Mouse (Mus musculus): ENCODE results near the gene Tmem237. TPM values are rescaled to one million over a fixed set of nuclear protein-coding genes. Genes with fewer than 3 reads are reported as not detected.

Tmem237 gene
- polyA plus RNA-seq, 1 experiment from 2014 or later, result 24.9 TPM

- no peaks in the 10 kb centered on the region for H3K36me3 ChIP-seq (replicated peaks; ENCODE audit: control insufficient read depth, insufficient read depth)
- H3K27ac ChIP-seq, result no peak overlapping the region
- H3K4me3 ChIP-seq (replicated peaks; ENCODE audit: low read length), result no peak overlapping the region
- no peak overlapping the region for H3K4me2 ChIP-seq (replicated peaks)
- ATAC-seq (ENCODE audit: low FRiP score), result no peak
- H3K4me1 ChIP-seq (replicated peaks; ENCODE audit: control insufficient read depth, insufficient read depth, low read length), result no peaks in the 10 kb centered on the region
- no peak overlapping the region for H3K9ac ChIP-seq
- DNase-seq (ENCODE audit: low spot score), result no peak
- no peaks in the 10 kb centered on the region for H3K27me3 ChIP-seq (ENCODE audit: control insufficient read depth, insufficient read depth, low read length)
- no peaks in the 10 kb centered on the region for H3K9me3 ChIP-seq (ENCODE audit: control insufficient read depth, low read length)
- 79% methylated on average over 7 of the region's 7 CpGs for WGBS
Measured at GRCm38 (mm10) chr1:59128879-59129278, 8.7 kb upstream of the Tmem237 start.

- 79% methylated on average over 5 of the region's 5 CpGs for WGBS
- Histone ChIP-seq H3K9me3 (ENCODE audit: control insufficient read depth, low read length) (no peaks in the 10 kb centered on the region), H3K9ac (no peak overlapping the region), H3K27me3 (ENCODE audit: control insufficient read depth, insufficient read depth, low read length) (no peaks in the 10 kb centered on the region), H3K36me3 (replicated peaks; ENCODE audit: control insufficient read depth, insufficient read depth) (no peaks in the 10 kb centered on the region), H3K4me1 (replicated peaks; ENCODE audit: control insufficient read depth, insufficient read depth, low read length) (no peaks in the 10 kb centered on the region), H3K4me2 (replicated peaks) (no peak overlapping the region), H3K4me3 (replicated peaks; ENCODE audit: low read length) (no peak overlapping the region), H3K27ac (no peak overlapping the region)
- no peak for ATAC-seq (ENCODE audit: low FRiP score)
- no peak for DNase-seq (ENCODE audit: low spot score)
Measured at GRCm38 (mm10) chr1:59125558-59125957, 5.3 kb upstream of the Tmem237 start.

GRCm38 (mm10) chr1:59110524-59110923 lies 9.7 kb downstream of the Tmem237 start:
- Histone ChIP-seq H3K9ac (no peak overlapping the region), H3K9me3 (ENCODE audit: control insufficient read depth, low read length) (no peaks in the 10 kb centered on the region), H3K36me3 (replicated peaks; ENCODE audit: control insufficient read depth, insufficient read depth) (peaks cover 90% of the 10 kb centered on the region), H3K27ac (no peak overlapping the region), H3K27me3 (ENCODE audit: control insufficient read depth, insufficient read depth, low read length) (no peaks in the 10 kb centered on the region), H3K4me1 (replicated peaks; ENCODE audit: control insufficient read depth, insufficient read depth, low read length) (no peaks in the 10 kb centered on the region), H3K4me3 (replicated peaks; ENCODE audit: low read length) (no peak overlapping the region), H3K4me2 (replicated peaks) (no peak overlapping the region)
- WGBS, result 88% methylated on average over 8 of the region's 8 CpGs
- DNase-seq (ENCODE audit: low spot score) (no peak), ATAC-seq (ENCODE audit: low FRiP score) (no peak)

- no peak overlapping the region for H3K27ac ChIP-seq
- H3K9ac ChIP-seq, result no peak overlapping the region
- H3K27me3 ChIP-seq (ENCODE audit: control insufficient read depth, insufficient read depth, low read length), result no peaks in the 10 kb centered on the region
- no peak overlapping the region for H3K4me3 ChIP-seq (replicated peaks; ENCODE audit: low read length)
- H3K9me3 ChIP-seq (ENCODE audit: control insufficient read depth, low read length), result no peaks in the 10 kb centered on the region
- H3K4me1 ChIP-seq (replicated peaks; ENCODE audit: control insufficient read depth, insufficient read depth, low read length), result no peaks in the 10 kb centered on the region
- H3K4me2 ChIP-seq (replicated peaks), result no peak overlapping the region
- WGBS, result 88% methylated on average over 6 of the region's 6 CpGs
- DNase-seq (ENCODE audit: low spot score) (no peak), ATAC-seq (ENCODE audit: low FRiP score) (no peak)
- peaks cover 58% of the 10 kb centered on the region for H3K36me3 ChIP-seq (replicated peaks; ENCODE audit: control insufficient read depth, insufficient read depth)
Measured at GRCm38 (mm10) chr1:59102071-59102470, 18.1 kb downstream of the Tmem237 start.

- no peaks in the 10 kb centered on the region for H3K9me3 ChIP-seq (ENCODE audit: control insufficient read depth, low read length)
- no peak overlapping the region for H3K9ac ChIP-seq
- H3K27me3 ChIP-seq (ENCODE audit: control insufficient read depth, insufficient read depth, low read length), result no peaks in the 10 kb centered on the region
- H3K36me3 ChIP-seq (replicated peaks; ENCODE audit: control insufficient read depth, insufficient read depth), result peaks cover 49% of the 10 kb centered on the region
- no peak for DNase-seq (ENCODE audit: low spot score)
- H3K4me1 ChIP-seq (replicated peaks; ENCODE audit: control insufficient read depth, insufficient read depth, low read length), result no peaks in the 10 kb centered on the region
- ATAC-seq (ENCODE audit: low FRiP score), result no peak
- H3K4me3 ChIP-seq (replicated peaks; ENCODE audit: low read length), result no peak overlapping the region
- no peak overlapping the region for H3K27ac ChIP-seq
- 89% methylated on average over 5 of the region's 5 CpGs for WGBS
- no peak overlapping the region for H3K4me2 ChIP-seq (replicated peaks)
Measured at GRCm38 (mm10) chr1:59101020-59101419, 19.2 kb downstream of the Tmem237 start.

GRCm38 (mm10) chr1:59094705-59095104 lies 25.5 kb downstream of the Tmem237 start, which contains the start of gene C2cd6:
Gene C2cd6, minus strand, starts transcription at chr1:59094900.
- Histone ChIP-seq H3K36me3 (replicated peaks; ENCODE audit: control insufficient read depth, insufficient read depth) (0 out of 2 replicates have a peak, but pooled peaks cover 10% of the 10 kb centered on the region), H3K9me3 (ENCODE audit: control insufficient read depth, low read length) (no peaks in the 10 kb centered on the region), H3K4me2 (replicated peaks) (no peak within 1 kb of the TSS), H3K27ac (no peak within 1 kb of the TSS), H3K4me1 (replicated peaks; ENCODE audit: control insufficient read depth, insufficient read depth, low read length) (no peaks in the 10 kb centered on the region), H3K4me3 (replicated peaks; ENCODE audit: low read length) (no peak within 1 kb of the TSS), H3K27me3 (ENCODE audit: control insufficient read depth, insufficient read depth, low read length) (no peaks in the 10 kb centered on the region), H3K9ac (no peak within 1 kb of the TSS)
- WGBS, result 93% methylated on average over 19 of the region's 19 CpGs
- ATAC-seq (ENCODE audit: low FRiP score), result no peak
- no peak for DNase-seq (ENCODE audit: low spot score)

- no peak overlapping the region for H3K9ac ChIP-seq
- 49% methylated on average over 3 of the region's 3 CpGs for WGBS
- no peaks in the 10 kb centered on the region for H3K9me3 ChIP-seq (ENCODE audit: control insufficient read depth, low read length)
- ATAC-seq (ENCODE audit: low FRiP score) (no peak), DNase-seq (ENCODE audit: low spot score) (no peak)
- H3K36me3 ChIP-seq (replicated peaks; ENCODE audit: control insufficient read depth, insufficient read depth), result no peaks in the 10 kb centered on the region
- no peak overlapping the region for H3K27ac ChIP-seq
- no peaks in the 10 kb centered on the region for H3K4me1 ChIP-seq (replicated peaks; ENCODE audit: control insufficient read depth, insufficient read depth, low read length)
- H3K4me3 ChIP-seq (replicated peaks; ENCODE audit: low read length), result no peak overlapping the region
- no peak overlapping the region for H3K4me2 ChIP-seq (replicated peaks)
- H3K27me3 ChIP-seq (ENCODE audit: control insufficient read depth, insufficient read depth, low read length), result no peaks in the 10 kb centered on the region
Measured at GRCm38 (mm10) chr1:59070867-59071266, 49.3 kb downstream of the Tmem237 start.

GRCm38 (mm10) chr1:59067976-59068375 lies 52.2 kb downstream of the Tmem237 start:
- Histone ChIP-seq H3K27me3 (ENCODE audit: control insufficient read depth, insufficient read depth, low read length) (no peaks in the 10 kb centered on the region), H3K4me3 (replicated peaks; ENCODE audit: low read length) (no peak overlapping the region), H3K27ac (no peak overlapping the region), H3K9me3 (ENCODE audit: control insufficient read depth, low read length) (no peaks in the 10 kb centered on the region), H3K4me2 (replicated peaks) (no peak overlapping the region), H3K9ac (no peak overlapping the region), H3K4me1 (replicated peaks; ENCODE audit: control insufficient read depth, insufficient read depth, low read length) (no peaks in the 10 kb centered on the region), H3K36me3 (replicated peaks; ENCODE audit: control insufficient read depth, insufficient read depth) (no peaks in the 10 kb centered on the region)
- DNase-seq (ENCODE audit: low spot score) (peak; percentile 42), ATAC-seq (ENCODE audit: low FRiP score) (no peak)
- WGBS, result 17% methylated on average over 3 of the region's 3 CpGs

- 61% methylated on average over 3 of the region's 3 CpGs for WGBS
- Histone ChIP-seq H3K27ac (no peak overlapping the region), H3K27me3 (ENCODE audit: control insufficient read depth, insufficient read depth, low read length) (no peaks in the 10 kb centered on the region)
Measured at GRCm38 (mm10) chr1:59063697-59064096, 56.5 kb downstream of the Tmem237 start.

GRCm38 (mm10) chr1:59056955-59057354 lies 63.3 kb downstream of the Tmem237 start:
- 69% methylated on average over 2 of the region's 2 CpGs for WGBS
- DNase-seq (ENCODE audit: low spot score) (no peak), ATAC-seq (ENCODE audit: low FRiP score) (no peak)
- H3K9me3 ChIP-seq (ENCODE audit: control insufficient read depth, low read length), result no peaks in the 10 kb centered on the region
- H3K27ac ChIP-seq, result no peak overlapping the region
- H3K4me3 ChIP-seq (replicated peaks; ENCODE audit: low read length), result no peak overlapping the region
- H3K4me1 ChIP-seq (replicated peaks; ENCODE audit: control insufficient read depth, insufficient read depth, low read length), result no peaks in the 10 kb centered on the region
- H3K9ac ChIP-seq, result no peak overlapping the region
- H3K36me3 ChIP-seq (replicated peaks; ENCODE audit: control insufficient read depth, insufficient read depth), result no peaks in the 10 kb centered on the region
- no peak overlapping the region for H3K4me2 ChIP-seq (replicated peaks)
- H3K27me3 ChIP-seq (ENCODE audit: control insufficient read depth, insufficient read depth, low read length), result no peaks in the 10 kb centered on the region

More at GRCm38 (mm10) chr1:59063697-59064096, 56.5 kb downstream of the Tmem237 start:
- no peak overlapping the region for H3K9ac ChIP-seq
- H3K36me3 ChIP-seq (replicated peaks; ENCODE audit: control insufficient read depth, insufficient read depth), result no peaks in the 10 kb centered on the region
- H3K4me3 ChIP-seq (replicated peaks; ENCODE audit: low read length), result no peak overlapping the region
- no peak overlapping the region for H3K4me2 ChIP-seq (replicated peaks)
- DNase-seq (ENCODE audit: low spot score) (no peak), ATAC-seq (ENCODE audit: low FRiP score) (no peak)
- no peaks in the 10 kb centered on the region for H3K4me1 ChIP-seq (replicated peaks; ENCODE audit: control insufficient read depth, insufficient read depth, low read length)
- H3K9me3 ChIP-seq (ENCODE audit: control insufficient read depth, low read length), result no peaks in the 10 kb centered on the region

Data from hindbrain, embryonic 14.5 days (tissue).